Mouse (Mus musculus) limb, embryonic 11.5 days (tissue): ENCODE measurements around the gene Cxcl16. TPM values are rescaled to one million over a fixed set of nuclear protein-coding genes. Genes with fewer than 3 reads are reported as not detected.
"Not testable (repeated sequence)": the region's sequence is repeated elsewhere in the genome, so short reads cannot be mapped to it uniquely, and the experiment has no call there.

ENCODE experiments used
- ATAC-seq: fragments of 200-750 bp; cut with Nextera tagmentation; 2 replicates; pipeline ENCODE4 v1.8.0; 2017; ENCODE audit warnings: low read depth; ENCODE audit not compliant: insufficient number of reproducible peaks, low FRiP score, low TSS enrichment
- DNase-seq: peaks from one replicate; pipeline ENCODE4 v3.0.0-alpha.2; 2015; ENCODE audit warnings: low spot score
- H3K27ac ChIP-seq: fragments of 300-500 bp; sonication (generic); replicated peaks from 2 replicates; pipeline ENCODE4 v1.5.1; 2014; ENCODE audit warnings: low read depth, mild to moderate bottlenecking, low read length
- H3K27me3 ChIP-seq: fragments of 300-500 bp; sonication (generic); 2 replicates; pipeline ENCODE4 v1.6.1; 2014; ENCODE audit warnings: mild to moderate bottlenecking, low read length, mixed read lengths; ENCODE audit not compliant: control insufficient read depth, insufficient read depth
- H3K36me3 ChIP-seq: fragments of 300-500 bp; sonication (generic); 2 replicates; pipeline ENCODE4 v1.6.1; 2014; ENCODE audit warnings: mild to moderate bottlenecking, low read length, moderate library complexity, mixed read lengths; ENCODE audit not compliant: control insufficient read depth, insufficient read depth
- H3K4me1 ChIP-seq: fragments of 300-500 bp; sonication (generic); 2 replicates; pipeline ENCODE4 v1.6.1; 2014; ENCODE audit warnings: low read length, mixed read lengths; ENCODE audit not compliant: control insufficient read depth, insufficient read depth
- H3K4me2 ChIP-seq: fragments of 300-500 bp; sonication (generic); 2 replicates; pipeline ENCODE4 v1.6.1; 2014; ENCODE audit warnings: low read depth, mild to moderate bottlenecking, moderate library complexity; ENCODE audit not compliant: severe bottlenecking
- H3K4me3 ChIP-seq: fragments of 300-500 bp; sonication (generic); 2 replicates; pipeline ENCODE4 v1.5.1; 2014; ENCODE audit warnings: low read depth, low read length
- H3K9ac ChIP-seq: fragments of 300-500 bp; sonication (generic); 2 replicates; pipeline ENCODE4 v1.6.1; 2014; ENCODE audit warnings: mild to moderate bottlenecking, low read length
- H3K9me3 ChIP-seq: fragments of 300-500 bp; sonication (generic); 2 replicates; pipeline ENCODE4 v1.6.1; 2016; ENCODE audit warnings: low read length; ENCODE audit not compliant: control insufficient read depth
- WGBS: fragments of 180-500 bp; shearing (Covaris S2); extraction: QIAGEN DNeasy Blood & Tissue Kit; methylation state at CpG from one replicate; pipeline ENCODE4 v1.1.7; 2014; 5-methylcytosine and 5-hydroxymethylcytosine counted together
- polyA plus RNA-seq: library from polyadenylated mRNA; unstranded; fragments of >200 nt; fragmentation: Nextera tagmentation; extraction: Ambion mirVana; gene quantifications from 2 replicates; pipeline ENCODE4 v1.2.1, GENCODE M21; 2014

The Cxcl16 gene
- polyA plus RNA-seq, 1 experiment from 2014 or later = 1.0 TPM

DNA sequence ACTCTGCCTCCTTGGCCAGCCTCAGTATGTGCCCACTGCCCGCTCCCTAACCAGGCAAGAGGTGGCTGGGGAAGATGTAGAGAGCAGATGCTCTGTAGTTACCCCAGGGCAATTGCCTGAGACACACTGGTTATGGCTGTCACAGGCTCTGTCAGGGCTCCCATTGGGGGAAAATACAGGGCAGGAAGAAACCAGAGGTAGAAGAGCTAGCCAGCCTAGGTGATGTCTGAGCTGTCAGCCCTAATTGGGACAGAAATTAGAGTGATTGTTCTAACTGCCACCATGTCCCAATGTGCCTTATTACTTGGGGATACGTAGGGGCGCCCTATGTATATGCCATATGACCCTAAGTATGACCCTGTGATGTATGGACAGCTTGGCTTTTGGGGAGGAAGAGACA, 25.8 kb downstream of the Cxcl16 start:
- no peak for DNase-seq
- Histone ChIP-seq H3K4me3 (no peak overlapping the region), H3K9ac (no peak overlapping the region), H3K27ac (no peak overlapping the region), H3K9me3 (no peaks in the 10 kb centered on the region), H3K27me3 (no peaks in the 10 kb centered on the region), H3K4me1 (peaks cover 10% of the 10 kb centered on the region), H3K4me2 (no peak overlapping the region), H3K36me3 (peaks cover 9% of the 10 kb centered on the region; the same call in 1 of the 2 replicates)
- ATAC-seq = no peak
- WGBS = 80% methylated on average over 3 of the region's 3 CpGs

DNA sequence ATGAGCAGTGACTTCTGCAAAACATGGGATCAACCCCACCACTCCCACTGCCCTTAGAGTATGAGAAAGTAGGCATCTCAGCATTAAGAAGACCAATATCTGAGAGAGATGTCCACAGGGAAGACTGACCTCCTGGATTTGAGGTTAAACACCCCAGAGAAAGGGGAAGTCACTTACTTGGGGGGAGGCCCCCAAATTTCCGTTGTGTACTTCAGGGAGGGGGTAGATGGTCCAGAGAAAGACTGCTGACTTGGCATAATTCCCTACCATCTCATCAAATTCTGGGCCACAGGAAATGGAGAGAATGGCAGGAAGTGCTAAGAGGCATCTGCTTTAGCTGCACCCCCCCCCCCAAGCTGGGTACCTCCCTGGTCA, 26.2 kb downstream of the Cxcl16 start:
- H3K4me2 ChIP-seq = peak overlapping the region; percentile 82
- H3K9ac ChIP-seq = no peak overlapping the region
- ATAC-seq = no peak
- H3K4me1 ChIP-seq = peaks cover 10% of the 10 kb centered on the region
- peaks cover 8% of the 10 kb centered on the region; the same call in 1 of the 2 replicates for H3K36me3 ChIP-seq
- no peak overlapping the region for H3K27ac ChIP-seq
- H3K27me3 ChIP-seq = no peaks in the 10 kb centered on the region
- WGBS = 53% methylated on average over 1 of the region's 1 CpGs
- no peaks in the 10 kb centered on the region for H3K9me3 ChIP-seq
- H3K4me3 ChIP-seq = peak overlapping the region; percentile 65
- no peak for DNase-seq

- WGBS = 11% methylated on average over 15 of the region's 15 CpGs
- peaks cover 10% of the 10 kb centered on the region for H3K4me1 ChIP-seq
- 0 out of 2 replicates have a peak overlapping the region, but pooled peaks have one; percentile 10 for H3K27ac ChIP-seq
- H3K27me3 ChIP-seq = no peaks in the 10 kb centered on the region
- no peaks in the 10 kb centered on the region for H3K9me3 ChIP-seq
- peaks cover 6% of the 10 kb centered on the region; the same call in 1 of the 2 replicates for H3K36me3 ChIP-seq
- ATAC-seq = peak; percentile 34
- H3K9ac ChIP-seq = peak overlapping the region; percentile 68
- peak overlapping the region; percentile 82 for H3K4me2 ChIP-seq
- H3K4me3 ChIP-seq = peak overlapping the region; percentile 65
- peak; percentile 60 for DNase-seq
Measured at GRCm38 (mm10) chr11:70432895-70433568, 26.8 kb downstream of the Cxcl16 start.

GRCm38 (mm10) chr11:70432048-70432894, 27.5 kb downstream of the Cxcl16 start, which contains the start of gene Arrb2:
Gene Arrb2 (plus strand): TSS chr11:70432635.
- ATAC-seq (peak; percentile 91), DNase-seq (peak; percentile 99)
- under 1% methylated on average over 70 of the region's 75 CpGs for WGBS
- H3K9ac ChIP-seq = peak within 1 kb of the TSS; percentile 68
- peak within 1 kb of the TSS; percentile 82 for H3K4me2 ChIP-seq
- peak within 1 kb of the TSS; percentile 50; the same call in 1 of the 2 replicates for H3K27ac ChIP-seq
- peaks cover 10% of the 10 kb centered on the region for H3K4me1 ChIP-seq
- no peaks in the 10 kb centered on the region for H3K27me3 ChIP-seq
- H3K4me3 ChIP-seq = peak within 1 kb of the TSS; percentile 65
- peaks cover 4% of the 10 kb centered on the region; the same call in 1 of the 2 replicates for H3K36me3 ChIP-seq
- H3K9me3 ChIP-seq = no peaks in the 10 kb centered on the region

DNA sequence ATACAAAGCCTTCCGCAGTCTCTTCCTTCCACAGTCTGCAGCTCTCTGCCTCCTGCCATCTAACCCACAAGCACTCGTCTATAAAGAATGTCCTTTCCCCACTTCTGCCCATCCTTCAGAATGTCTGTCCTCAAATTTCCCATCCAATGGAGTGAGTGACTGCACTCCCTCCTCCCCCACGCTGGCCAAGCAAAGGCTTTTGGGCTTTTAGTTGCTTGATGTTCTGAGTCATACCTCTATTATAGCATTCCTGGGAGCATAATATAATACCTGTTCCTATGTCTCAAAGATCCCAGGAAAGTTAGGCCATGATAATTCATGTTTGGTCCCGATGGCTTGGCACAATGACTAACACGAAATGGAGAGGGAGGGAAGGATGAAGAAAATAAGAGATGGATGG, 28.2 kb downstream of the Cxcl16 start:
- Histone ChIP-seq H3K9me3 (no peaks in the 10 kb centered on the region), H3K27me3 (no peaks in the 10 kb centered on the region), H3K4me3 (peak overlapping the region; percentile 65; the same call in 1 of the 2 replicates), H3K9ac (0 out of 2 replicates have a peak overlapping the region, but pooled peaks have one; percentile 62), H3K4me2 (peak overlapping the region; percentile 82; the same call in 1 of the 2 replicates), H3K27ac (no peak overlapping the region), H3K4me1 (peaks cover 10% of the 10 kb centered on the region), H3K36me3 (peaks cover under 1% of the 10 kb centered on the region; the same call in 1 of the 2 replicates)
- DNase-seq (no peak), ATAC-seq (no peak)
- 36% methylated on average over 5 of the region's 5 CpGs for WGBS

DNA sequence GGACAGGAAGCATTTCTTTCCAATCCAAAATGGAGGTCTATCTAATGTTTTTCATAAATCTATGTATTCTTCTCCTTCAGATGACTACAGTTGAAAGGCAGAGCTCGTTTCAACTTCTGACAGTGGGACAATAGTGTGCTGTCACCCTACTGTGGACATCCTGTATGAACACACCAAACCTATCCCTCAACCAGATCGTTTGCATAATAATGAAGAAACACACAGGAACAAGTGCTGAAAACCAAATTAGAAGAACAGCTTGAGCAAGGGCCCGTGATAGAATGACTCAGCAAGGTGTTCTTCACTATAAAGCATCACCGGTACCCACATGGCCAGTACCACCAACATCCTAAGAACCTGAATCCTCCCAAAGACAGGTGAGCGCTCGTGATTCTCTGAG, 33.2 kb downstream of the Cxcl16 start:
- not testable (repeated sequence) for H3K27ac ChIP-seq, ATAC-seq, H3K9me3 ChIP-seq, H3K4me1 ChIP-seq, H3K27me3 ChIP-seq, H3K9ac ChIP-seq, H3K4me3 ChIP-seq, H3K4me2 ChIP-seq, H3K36me3 ChIP-seq, DNase-seq
- WGBS = 83% methylated on average over 6 of the region's 6 CpGs

DNA sequence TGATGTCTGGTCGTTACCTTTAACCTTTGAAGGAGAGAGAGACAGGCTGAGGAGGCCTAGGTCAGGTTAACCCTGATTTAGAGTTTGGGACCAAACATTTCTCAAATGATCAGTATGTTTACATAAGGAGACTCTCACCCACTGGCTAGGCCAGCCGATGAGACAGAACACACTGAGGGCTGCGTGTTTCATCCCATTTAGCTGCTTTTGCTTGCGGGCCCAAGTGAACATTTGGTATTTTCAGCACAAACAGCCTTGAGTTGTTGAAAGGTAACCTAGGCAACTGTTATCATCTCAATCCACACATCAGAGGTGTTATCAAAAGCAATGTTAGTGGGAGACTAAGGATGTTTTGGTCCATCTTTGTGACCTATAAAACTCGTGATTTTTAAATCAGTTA, 40.3 kb downstream of the Cxcl16 start:
- H3K4me2 ChIP-seq = no peak overlapping the region
- H3K9me3 ChIP-seq = no peaks in the 10 kb centered on the region
- no peak overlapping the region for H3K27ac ChIP-seq
- ATAC-seq = no peak
- H3K4me1 ChIP-seq = no peaks in the 10 kb centered on the region
- 63% methylated on average over 5 of the region's 5 CpGs for WGBS
- no peaks in the 10 kb centered on the region for H3K27me3 ChIP-seq
- H3K9ac ChIP-seq = no peak overlapping the region
- no peaks in the 10 kb centered on the region for H3K36me3 ChIP-seq
- no peak overlapping the region for H3K4me3 ChIP-seq
- no peak for DNase-seq

DNA sequence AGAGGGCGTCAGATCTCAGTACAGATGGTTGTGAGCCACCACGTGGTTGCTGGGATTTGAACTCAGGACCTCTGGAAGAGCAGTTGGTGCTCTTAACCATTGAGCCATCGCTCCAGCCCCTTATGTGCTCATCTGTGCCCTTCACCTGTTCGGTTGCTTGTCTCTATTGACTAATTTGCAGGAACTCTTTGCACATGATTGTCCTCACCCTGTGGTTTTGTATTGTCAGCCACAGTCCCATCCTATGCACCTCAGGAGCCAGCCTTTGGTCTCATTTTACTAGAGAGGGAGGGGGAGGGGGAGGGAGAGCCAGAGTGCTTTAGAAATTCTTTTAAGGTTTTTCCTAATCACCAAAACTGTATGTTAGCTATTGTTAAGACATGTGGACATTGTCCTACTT, 41.6 kb downstream of the Cxcl16 start:
- no peak overlapping the region for H3K9ac ChIP-seq
- no peak for ATAC-seq
- H3K4me2 ChIP-seq = no peak overlapping the region
- no peak for DNase-seq
- no peaks in the 10 kb centered on the region for H3K36me3 ChIP-seq
- H3K27me3 ChIP-seq = no peaks in the 10 kb centered on the region
- no peak overlapping the region for H3K4me3 ChIP-seq
- H3K27ac ChIP-seq = no peak overlapping the region
- 61% methylated on average over 4 of the region's 4 CpGs for WGBS
- no peaks in the 10 kb centered on the region for H3K4me1 ChIP-seq
- no peaks in the 10 kb centered on the region for H3K9me3 ChIP-seq
